Mouse (Mus musculus) urinary bladder, adult 2 months (tissue): ENCODE data around the gene Rasgef1b. TPM values are rescaled to one million over a fixed set of nuclear protein-coding genes. Genes with fewer than 3 reads are reported as not detected.
A peak's percentile ranks its signal among the peaks of the same experiment; 100 is the strongest.

Source experiments
- DNase-seq: peaks from one replicate; pipeline ENCODE4 v3.0.0; 2022; ENCODE audit warnings: low spot score
- polyA plus RNA-seq: library from polyadenylated mRNA; depleted of rRNA; stranded (reverse); fragments of >200 nt; gene quantifications from 2 replicates; pipeline ENCODE4 v1.2.3, GENCODE M21; 2012

The Rasgef1b gene
- polyA plus RNA-seq, 1 experiment: 5.7 TPM

GRCm38 (mm10) chr5:99495354-99496156 is 233.3 kb downstream of the Rasgef1b start:
- no peak for DNase-seq

GRCm38 (mm10) chr5:99493861-99494260 is 235.0 kb downstream of the Rasgef1b start:
- no peak for DNase-seq

GRCm38 (mm10) chr5:99493017-99493416 is 235.8 kb downstream of the Rasgef1b start:
- no peak for DNase-seq

- DNase-seq: no peak
Measured at GRCm38 (mm10) chr5:99488479-99489158, 240.2 kb downstream of the Rasgef1b start.

GRCm38 (mm10) chr5:99487009-99487858 is 241.6 kb downstream of the Rasgef1b start:
- DNase-seq: no peak

- DNase-seq: no peak
Measured at GRCm38 (mm10) chr5:99483162-99483561, 245.7 kb downstream of the Rasgef1b start.

GRCm38 (mm10) chr5:99482524-99482923 is 246.3 kb downstream of the Rasgef1b start:
- DNase-seq: no peak

GRCm38 (mm10) chr5:99482016-99482415 is 246.8 kb downstream of the Rasgef1b start:
- DNase-seq: no peak

GRCm38 (mm10) chr5:99480078-99481031 is 248.5 kb downstream of the Rasgef1b start:
- no peak for DNase-seq

- peak; percentile 43 for DNase-seq
Measured at GRCm38 (mm10) chr5:99479263-99480077, 249.4 kb downstream of the Rasgef1b start.

- no peak for DNase-seq
Measured at GRCm38 (mm10) chr5:99478716-99479115, 250.1 kb downstream of the Rasgef1b start.

- DNase-seq: no peak
Measured at GRCm38 (mm10) chr5:99477420-99477815, 251.4 kb downstream of the Rasgef1b start.

- DNase-seq: no peak
Measured at GRCm38 (mm10) chr5:99476640-99477419, 252.0 kb downstream of the Rasgef1b start.

- no peak for DNase-seq
Measured at GRCm38 (mm10) chr5:99472607-99473335, 256.1 kb downstream of the Rasgef1b start.

GRCm38 (mm10) chr5:99471790-99472189 is 257.1 kb downstream of the Rasgef1b start:
- no peak for DNase-seq

GRCm38 (mm10) chr5:99470613-99471012 is 258.3 kb downstream of the Rasgef1b start:
- no peak for DNase-seq

GRCm38 (mm10) chr5:99459007-99459406 is 269.9 kb downstream of the Rasgef1b start:
- no peak for DNase-seq

- no peak for DNase-seq
Measured at GRCm38 (mm10) chr5:99457291-99457690, 271.6 kb downstream of the Rasgef1b start.

GRCm38 (mm10) chr5:99451939-99452338 is 276.9 kb downstream of the Rasgef1b start:
- no peak for DNase-seq
